Mouse (Mus musculus) ES-Bruce4 (cell line): ENCODE results near the gene Kank1.

ENCODE experiments used
- CTCF ChIP-seq: IDR thresholded peaks from one replicate; pipeline ENCODE4 v1.8.1; 2011; ENCODE audit warnings: low read depth, low read length
- EP300 ChIP-seq: IDR thresholded peaks from 2 replicates; pipeline ENCODE4 v1.6.1; 2011; ENCODE audit warnings: low read depth, low read length; ENCODE audit not compliant: insufficient read depth
- POLR2A ChIP-seq: IDR thresholded peaks from one replicate; pipeline ENCODE4 v1.8.1; 2011; ENCODE audit warnings: low read length; ENCODE audit not compliant: insufficient read depth

DNA sequence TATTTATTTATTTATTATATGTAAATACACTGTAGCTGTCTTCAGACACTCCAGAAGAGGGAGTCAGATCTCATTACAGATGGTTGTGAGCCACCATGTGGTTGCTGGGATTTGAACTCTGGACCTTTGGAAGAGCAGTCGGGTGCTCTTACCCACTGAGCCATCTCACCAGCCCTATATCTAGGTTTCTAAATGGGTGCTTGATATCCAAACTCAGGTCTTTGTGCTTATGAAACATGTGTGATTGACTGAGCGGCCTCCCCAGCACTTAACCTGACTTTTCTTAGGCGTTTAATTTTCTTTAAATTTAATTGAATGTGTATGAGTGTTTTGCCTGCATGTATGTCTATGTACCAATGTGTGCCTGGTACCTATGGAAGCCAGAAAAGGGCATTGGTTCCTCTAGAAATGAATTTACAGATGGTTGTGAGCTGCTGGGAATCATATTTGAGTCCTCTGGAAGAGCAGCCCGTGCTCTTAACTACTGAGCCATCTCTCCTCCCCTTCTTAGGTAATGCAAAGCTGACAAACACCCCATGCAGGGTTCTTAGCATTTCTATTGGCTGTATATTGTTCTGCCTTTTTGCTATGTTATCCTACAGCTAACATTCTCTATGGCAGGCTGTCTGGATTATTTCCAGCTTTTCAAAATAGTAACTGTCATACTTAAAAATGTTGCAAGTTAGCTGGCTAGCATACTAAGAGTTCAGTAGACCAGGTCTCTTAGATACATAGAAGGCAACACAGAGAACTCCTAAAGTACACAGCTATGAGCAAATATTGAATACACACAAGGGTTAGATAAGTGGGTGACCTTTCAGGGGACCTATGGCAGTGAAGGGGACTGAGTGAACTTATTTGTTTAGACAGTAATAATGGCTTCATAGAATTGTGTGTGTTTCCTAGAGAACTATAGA is 6.5 kb upstream of the Kank1 start:
- TF ChIP-seq EP300, result no peak
- no peak for TF ChIP-seq CTCF
- no peak for TF ChIP-seq POLR2A
